Mouse (Mus musculus) hindbrain, embryonic 12.5 days (tissue): ENCODE measurements around the gene Cntnap5b. TPM values are rescaled to one million over a fixed set of nuclear protein-coding genes. Genes with fewer than 3 reads are reported as not detected.

Experiments used
- ATAC-seq: fragments of 200-750 bp; cut with Nextera tagmentation; 2 replicates; pipeline ENCODE4 v1.8.0; 2017; ENCODE audit warnings: moderate TSS enrichment; ENCODE audit not compliant: low FRiP score
- H3K27ac ChIP-seq: fragments of 300-500 bp; sonication (generic); 2 replicates; pipeline ENCODE4 v1.5.1; 2016; ENCODE audit warnings: mild to moderate bottlenecking
- H3K27me3 ChIP-seq: fragments of 300-500 bp; sonication (generic); 2 replicates; pipeline ENCODE4 v1.6.1; 2016; ENCODE audit warnings: mild to moderate bottlenecking
- H3K36me3 ChIP-seq: fragments of 300-500 bp; sonication (generic); 2 replicates; pipeline ENCODE4 v1.6.1; 2016; ENCODE audit warnings: mild to moderate bottlenecking
- H3K4me1 ChIP-seq: fragments of 300-500 bp; sonication (generic); 2 replicates; pipeline ENCODE4 v1.6.1; 2016
- H3K4me2 ChIP-seq: fragments of 300-500 bp; sonication (generic); replicated peaks from 2 replicates; pipeline ENCODE4 v1.6.1; 2016; ENCODE audit warnings: mild to moderate bottlenecking
- H3K4me3 ChIP-seq: fragments of 300-500 bp; sonication (generic); 2 replicates; pipeline ENCODE4 v1.5.1; 2016; ENCODE audit warnings: mild to moderate bottlenecking
- H3K9ac ChIP-seq: fragments of 300-500 bp; sonication (generic); 2 replicates; pipeline ENCODE4 v1.6.1; 2016; ENCODE audit warnings: mild to moderate bottlenecking, moderate library complexity
- H3K9me3 ChIP-seq: fragments of 300-500 bp; sonication (generic); replicated peaks from 2 replicates; pipeline ENCODE4 v1.6.1; 2016; ENCODE audit warnings: mild to moderate bottlenecking
- WGBS: fragments of 180-500 bp; shearing (Covaris S2); methylation state at CpG from one replicate; pipeline ENCODE4 v1.1.7; 2016; 5-methylcytosine and 5-hydroxymethylcytosine counted together
- polyA plus RNA-seq: library from polyadenylated mRNA; unstranded; fragments of >200 nt; fragmentation: Nextera tagmentation; extraction: Ambion mirVana; gene quantifications from 2 replicates; pipeline ENCODE4 v1.2.1, GENCODE M21; 2016

The Cntnap5b gene
- polyA plus RNA-seq, 1 experiment from 2014 or later: 0.43 TPM

DNA sequence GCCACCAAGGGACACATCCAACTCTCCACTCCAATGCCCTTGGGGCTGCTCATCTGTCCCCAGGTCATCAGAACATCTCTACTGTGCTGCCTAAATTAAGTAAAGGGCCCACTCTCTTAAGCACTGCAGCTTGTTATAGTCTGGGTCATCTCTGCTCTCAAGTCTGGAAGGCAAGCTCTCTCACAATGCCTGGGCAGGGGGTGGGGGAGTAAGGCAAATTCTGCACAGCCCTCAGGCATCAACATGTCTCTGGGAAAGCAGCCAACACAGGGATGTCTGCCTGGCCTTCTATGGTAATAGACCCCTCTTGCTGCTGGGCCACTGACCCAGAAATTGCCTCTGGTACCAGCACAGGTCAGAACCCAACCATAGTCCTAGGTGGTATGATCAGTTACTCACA lies 479.4 kb downstream of the Cntnap5b start:
- no peak overlapping the region for H3K4me2 ChIP-seq
- H3K4me1 ChIP-seq: no peaks in the 10 kb centered on the region
- H3K4me3 ChIP-seq: no peak overlapping the region
- H3K9me3 ChIP-seq: no peaks in the 10 kb centered on the region
- no peak overlapping the region for H3K9ac ChIP-seq
- no peaks in the 10 kb centered on the region for H3K27me3 ChIP-seq
- no peak overlapping the region for H3K27ac ChIP-seq
- H3K36me3 ChIP-seq: no peaks in the 10 kb centered on the region
- no peak for ATAC-seq

GRCm38 (mm10) chr1:100310687-100311086 lies 538.1 kb downstream of the Cntnap5b start:
- Histone ChIP-seq H3K4me3 (no peak overlapping the region), H3K27me3 (no peaks in the 10 kb centered on the region), H3K9ac (no peak overlapping the region), H3K4me2 (no peak overlapping the region), H3K4me1 (no peaks in the 10 kb centered on the region), H3K27ac (no peak overlapping the region), H3K36me3 (no peaks in the 10 kb centered on the region), H3K9me3 (no peaks in the 10 kb centered on the region)
- 84% methylated on average over 1 of the region's 1 CpGs for WGBS
- no peak for ATAC-seq

DNA sequence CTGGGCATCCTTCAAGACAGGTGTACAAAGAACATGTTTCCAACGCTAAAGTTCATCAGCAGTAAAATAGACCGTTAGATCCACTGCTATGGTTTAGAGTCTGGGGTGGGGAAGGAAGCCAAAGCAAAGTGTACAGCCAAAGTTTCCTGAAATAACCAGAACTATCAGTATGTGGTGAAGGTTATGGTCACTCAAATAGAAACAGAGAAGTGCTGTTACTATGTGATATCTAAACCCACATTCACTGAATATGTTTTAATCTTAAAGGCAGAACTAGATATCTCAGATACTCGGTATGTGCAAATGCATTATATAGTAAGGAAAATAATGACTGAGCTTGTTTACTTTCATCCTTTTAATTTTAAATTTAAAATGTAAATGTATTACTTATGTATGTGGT lies 558.5 kb downstream of the Cntnap5b start:
- H3K9ac ChIP-seq: no peak overlapping the region
- WGBS: 83% methylated on average over 3 of the region's 3 CpGs
- no peak for ATAC-seq
- H3K4me1 ChIP-seq: no peaks in the 10 kb centered on the region
- no peaks in the 10 kb centered on the region for H3K36me3 ChIP-seq
- no peak overlapping the region for H3K27ac ChIP-seq
- no peaks in the 10 kb centered on the region for H3K27me3 ChIP-seq
- H3K4me2 ChIP-seq: no peak overlapping the region
- H3K9me3 ChIP-seq: no peaks in the 10 kb centered on the region
- no peak overlapping the region for H3K4me3 ChIP-seq

GRCm38 (mm10) chr1:100369415-100370113 lies 597.0 kb downstream of the Cntnap5b start:
- no peaks in the 10 kb centered on the region for H3K27me3 ChIP-seq
- H3K9ac ChIP-seq: no peak overlapping the region
- H3K4me3 ChIP-seq: no peak overlapping the region
- peaks cover 7% of the 10 kb centered on the region for H3K4me1 ChIP-seq
- 60% methylated on average over 5 of the region's 5 CpGs for WGBS
- no peaks in the 10 kb centered on the region for H3K36me3 ChIP-seq
- no peak overlapping the region for H3K27ac ChIP-seq
- H3K4me2 ChIP-seq: no peak overlapping the region
- H3K9me3 ChIP-seq: no peaks in the 10 kb centered on the region
- peak; percentile 88 for ATAC-seq

- H3K27ac ChIP-seq: no peak overlapping the region
- no peaks in the 10 kb centered on the region for H3K27me3 ChIP-seq
- H3K9ac ChIP-seq: no peak overlapping the region
- 86% methylated on average over 1 of the region's 1 CpGs for WGBS
- no peaks in the 10 kb centered on the region for H3K36me3 ChIP-seq
- H3K4me1 ChIP-seq: no peaks in the 10 kb centered on the region
- no peak overlapping the region for H3K4me3 ChIP-seq
- no peak for ATAC-seq
- H3K9me3 ChIP-seq: no peaks in the 10 kb centered on the region
- no peak overlapping the region for H3K4me2 ChIP-seq
These were observed 613.7 kb downstream of the Cntnap5b start for GRCm38 (mm10) chr1:100386252-100386651.

DNA sequence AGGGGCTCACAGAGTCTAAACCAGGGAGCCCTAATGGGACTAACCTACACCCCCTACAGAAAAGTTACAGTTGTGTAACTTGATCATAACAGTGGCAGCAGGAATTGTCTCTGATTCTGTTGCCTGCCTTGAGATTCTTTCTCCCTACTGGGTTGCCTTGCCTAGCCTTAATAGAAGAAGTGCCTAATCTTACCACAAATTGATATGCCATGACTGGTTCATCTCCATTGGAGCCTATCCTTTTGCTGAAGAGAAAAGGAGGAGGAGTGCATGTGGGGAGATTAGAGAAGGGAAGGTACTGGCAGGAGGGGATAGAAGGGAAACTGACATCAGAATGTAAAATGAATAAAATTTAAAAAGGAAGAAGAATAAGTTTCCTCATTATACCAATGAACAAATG lies 621.5 kb downstream of the Cntnap5b start:
- Histone ChIP-seq H3K27ac (no peak overlapping the region), H3K9me3 (no peaks in the 10 kb centered on the region), H3K4me3 (no peak overlapping the region), H3K36me3 (no peaks in the 10 kb centered on the region), H3K4me1 (no peaks in the 10 kb centered on the region), H3K4me2 (no peak overlapping the region), H3K27me3 (no peaks in the 10 kb centered on the region), H3K9ac (no peak overlapping the region)
- ATAC-seq: no peak

- Histone ChIP-seq H3K4me2 (no peak overlapping the region), H3K4me1 (peaks cover 8% of the 10 kb centered on the region; the same call in 1 of the 2 replicates), H3K27ac (peak overlapping the region; percentile 18), H3K9ac (no peak overlapping the region), H3K27me3 (no peaks in the 10 kb centered on the region), H3K4me3 (no peak overlapping the region), H3K36me3 (no peaks in the 10 kb centered on the region), H3K9me3 (no peaks in the 10 kb centered on the region)
- ATAC-seq: peak; percentile 62
These were observed 644.2 kb downstream of the Cntnap5b start for GRCm38 (mm10) chr1:100416658-100417224.

DNA sequence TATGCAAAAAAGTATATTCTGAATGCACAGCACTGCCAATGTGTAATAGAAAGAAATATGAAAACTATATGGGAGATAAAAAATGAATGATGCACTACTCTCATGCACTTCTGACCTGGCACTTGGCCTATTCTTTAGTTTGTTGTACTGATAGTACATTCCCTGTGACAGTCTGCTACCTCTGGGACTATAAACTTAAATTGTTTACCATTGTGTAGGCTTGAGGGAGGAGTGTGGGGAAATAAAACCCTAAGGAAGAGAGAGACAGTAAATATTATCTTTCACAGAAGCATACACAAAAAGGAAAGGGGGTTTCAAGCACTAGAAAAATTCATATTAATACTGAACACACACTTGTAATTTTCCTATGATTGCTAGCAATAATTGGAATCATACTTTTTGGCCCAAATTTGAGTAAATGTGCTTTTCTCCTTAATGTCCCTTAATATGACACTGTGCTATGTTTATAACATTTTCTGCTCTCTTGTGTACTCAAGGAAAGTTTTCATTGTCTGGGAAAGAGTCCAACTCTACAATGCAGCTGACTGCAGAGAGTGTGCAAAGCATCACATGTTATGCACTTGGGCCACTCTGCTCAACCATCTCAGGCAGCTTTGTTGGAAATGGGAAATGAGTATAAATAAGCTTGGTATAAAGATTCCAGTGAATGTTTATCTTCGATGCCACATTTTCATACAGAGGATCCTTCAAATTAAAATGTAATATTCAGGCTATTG lies 657.6 kb downstream of the Cntnap5b start:
- Histone ChIP-seq H3K27ac (no peak overlapping the region), H3K4me3 (no peak overlapping the region), H3K9me3 (no peaks in the 10 kb centered on the region), H3K4me2 (no peak overlapping the region), H3K27me3 (no peaks in the 10 kb centered on the region), H3K4me1 (no peaks in the 10 kb centered on the region), H3K9ac (no peak overlapping the region), H3K36me3 (no peaks in the 10 kb centered on the region)
- no peak for ATAC-seq
- WGBS: 92% methylated on average over 1 of the region's 1 CpGs

- H3K36me3 ChIP-seq: no peaks in the 10 kb centered on the region
- H3K27ac ChIP-seq: no peak overlapping the region
- no peak overlapping the region for H3K4me2 ChIP-seq
- H3K27me3 ChIP-seq: no peaks in the 10 kb centered on the region
- no peaks in the 10 kb centered on the region for H3K9me3 ChIP-seq
- H3K9ac ChIP-seq: no peak overlapping the region
- WGBS: 88% methylated on average over 2 of the region's 2 CpGs
- no peak for ATAC-seq
- H3K4me3 ChIP-seq: no peak overlapping the region
- H3K4me1 ChIP-seq: no peaks in the 10 kb centered on the region
These were observed 691.3 kb downstream of the Cntnap5b start for GRCm38 (mm10) chr1:100463877-100464276.

DNA sequence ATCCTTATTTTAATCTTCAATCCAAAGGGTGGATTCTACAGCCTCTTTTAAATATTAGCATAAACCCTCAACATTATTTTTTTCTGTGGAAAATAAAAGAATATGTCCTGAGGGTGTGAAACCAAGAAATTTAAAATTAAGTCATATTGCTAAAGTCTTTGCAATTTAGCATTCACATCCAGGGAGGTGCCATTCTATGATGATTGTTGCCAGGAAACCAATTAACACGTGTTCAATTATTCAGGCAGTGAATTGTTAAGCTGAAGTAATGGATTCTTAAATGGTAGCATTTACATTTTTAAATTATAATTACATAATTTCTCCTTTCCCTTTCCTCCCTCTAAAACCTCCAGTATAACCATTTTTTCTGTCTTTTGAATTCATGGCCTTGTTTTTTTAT lies 692.7 kb downstream of the Cntnap5b start:
- Histone ChIP-seq H3K4me1 (no peaks in the 10 kb centered on the region), H3K36me3 (no peaks in the 10 kb centered on the region), H3K9me3 (no peaks in the 10 kb centered on the region), H3K27ac (no peak overlapping the region), H3K27me3 (no peaks in the 10 kb centered on the region), H3K9ac (no peak overlapping the region), H3K4me2 (no peak overlapping the region), H3K4me3 (no peak overlapping the region)
- WGBS: 56% methylated on average over 1 of the region's 1 CpGs
- no peak for ATAC-seq

DNA sequence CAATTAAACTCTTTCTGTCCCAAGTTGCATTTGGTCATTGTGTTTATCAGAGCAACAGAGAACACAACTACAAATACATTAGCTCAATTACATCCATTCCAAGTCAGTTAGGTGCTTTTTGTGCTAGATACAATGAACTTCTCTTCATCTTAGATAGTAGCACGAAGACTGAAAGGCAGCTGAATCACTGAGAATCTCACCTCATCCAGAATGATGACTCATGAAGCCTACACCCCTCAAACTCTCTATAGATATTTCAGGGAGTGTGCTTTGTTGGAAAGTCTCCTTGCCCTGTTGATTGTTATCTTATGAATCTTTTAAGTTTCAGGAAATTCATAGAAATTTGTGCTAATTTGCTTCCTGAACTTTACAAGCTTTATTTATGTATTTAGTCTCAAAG lies 695.0 kb downstream of the Cntnap5b start:
- no peaks in the 10 kb centered on the region for H3K27me3 ChIP-seq
- 70% methylated on average over 1 of the region's 1 CpGs for WGBS
- no peak overlapping the region for H3K4me2 ChIP-seq
- no peak overlapping the region for H3K27ac ChIP-seq
- H3K9me3 ChIP-seq: no peaks in the 10 kb centered on the region
- ATAC-seq: no peak
- H3K9ac ChIP-seq: no peak overlapping the region
- H3K4me1 ChIP-seq: no peaks in the 10 kb centered on the region
- H3K36me3 ChIP-seq: no peaks in the 10 kb centered on the region
- no peak overlapping the region for H3K4me3 ChIP-seq

DNA sequence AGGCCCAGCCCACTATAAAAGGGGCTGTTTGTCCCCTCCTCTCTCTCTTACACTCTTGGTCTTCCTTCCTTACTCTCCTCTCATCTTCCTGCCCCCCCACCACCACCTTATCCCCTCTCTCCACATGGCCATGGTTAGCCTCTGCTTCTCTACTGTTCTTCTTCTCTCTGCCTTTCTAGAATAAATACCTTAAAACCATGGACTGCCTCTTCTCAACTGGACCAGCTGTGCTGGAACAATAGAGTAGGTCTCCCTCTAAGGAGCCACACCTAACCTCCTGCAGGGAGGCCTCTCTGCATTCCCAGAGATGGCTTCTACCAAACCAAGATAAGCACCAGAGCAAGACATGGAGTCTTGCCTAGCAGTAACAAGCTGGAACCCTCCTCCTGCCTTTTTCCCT lies 737.3 kb downstream of the Cntnap5b start:
- H3K27me3 ChIP-seq: no peaks in the 10 kb centered on the region

More for the DNA sequence above, 737.3 kb downstream of the Cntnap5b start:
- Histone ChIP-seq H3K4me1 (no peaks in the 10 kb centered on the region), H3K4me3 (no peak overlapping the region), H3K4me2 (no peak overlapping the region), H3K36me3 (no peaks in the 10 kb centered on the region), H3K27ac (no peak overlapping the region), H3K9me3 (no peaks in the 10 kb centered on the region), H3K9ac (no peak overlapping the region)
- ATAC-seq: no peak
